Mouse (Mus musculus) Patski (cell line): ENCODE results near the gene Prr15l. TPM values are rescaled to one million over a fixed set of nuclear protein-coding genes. Genes with fewer than 3 reads are reported as not detected.
A peak's percentile ranks its signal among the peaks of the same experiment; 100 is the strongest.

Source experiments
- ATAC-seq: fragments of 100-300 bp; one replicate; pipeline ENCODE4 v1.8.0; 2021
- CTCF ChIA-PET: fragments of 350-600 bp; sonication (Branson Sonifier 250); formaldehyde crosslinking; loops from one replicate; lab custom pipeline; 2022; ENCODE audit warnings: inconsistent platforms; lab: Charles Lee
- POLR2A ChIA-PET: fragments of 350-600 bp; sonication (Branson Sonifier 250); formaldehyde crosslinking; loops from one replicate; lab custom pipeline; 2022; ENCODE audit warnings: antibody characterized with exemption, inconsistent platforms; lab: Charles Lee
- DNase-seq: peaks from one replicate; pipeline ENCODE4 v3.0.0-alpha.2; 2011; ENCODE audit warnings: low read depth, low spot score
- H3K27me3 ChIP-seq: fragments of 371-371 bp; one replicate; pipeline ENCODE4 v1.5.1; 2021
- CTCF ChIP-seq: fragments of 100-300 bp; IDR thresholded peaks from one replicate; pipeline ENCODE4 v1.5.1; 2021
- in situ Hi-C: fragments of 300-500 bp; cut with MboI; formaldehyde crosslinking; loops from 3 replicates; pipeline ENCODE4 v1.11.1; 2018; ENCODE audit warnings: low pct_unique_long_range_greater_than_20kb, mixed read lengths
- polyA plus RNA-seq: library from polyadenylated mRNA; unstranded; gene quantifications from one replicate; pipeline ENCODE4 v1.2.3, GENCODE M21; 2021

The Prr15l gene
- polyA plus RNA-seq, 1 experiment from 2014 or later: 2.1 TPM

GRCm38 (mm10) chr11:96919003-96919402, 8.9 kb upstream of the Prr15l start:
- in situ Hi-C loops: loop anchor here (5.0 kb wide), 1 partner anchor 43 kb away; no protein-coding TSS in a partner anchor
- TF ChIP-seq CTCF: no peak
- ChIA-PET POLR2A (interaction anchor here (1.2 to 2.2 kb wide), 3 partner anchors 11 to 54 kb away, joined by 3 to 6 read pairs (median 4); no protein-coding TSS in a partner anchor), CTCF (interaction anchor here (0.8 to 3.8 kb wide), 5 partner anchors 10 to 110 kb away, joined by 3 to 16 read pairs (median 13); partner anchors contain the start of gene Scrn2)
- ATAC-seq (peak; percentile 41), DNase-seq (no peak)
- H3K27me3 ChIP-seq: no peaks in the 10 kb centered on the region

GRCm38 (mm10) chr11:96924861-96925260, 3.0 kb upstream of the Prr15l start:
- in situ Hi-C loops: loop anchor here (5.0 kb wide), 1 partner anchor 102 kb away; the partner anchor contains the start of gene Scrn2
- no peak for ATAC-seq

GRCm38 (mm10) chr11:96925469-96926148, 2.3 kb upstream of the Prr15l start:
- no peak for ATAC-seq
- POLR2A ChIA-PET: interaction anchor here (0.6 kb wide), 1 partner anchor 82 kb away, joined by 3 read pairs; no protein-coding TSS in a partner anchor
- TF ChIP-seq CTCF: no peak
- CTCF ChIA-PET: interaction anchor here (1.5 kb wide), 1 partner anchor 38 kb away, joined by 4 read pairs; no protein-coding TSS in a partner anchor
- H3K27me3 ChIP-seq: no peaks in the 10 kb centered on the region
- in situ Hi-C loops: loop anchor here (5.0 kb wide), 1 partner anchor 102 kb away; the partner anchor contains the start of gene Scrn2
- no peak for DNase-seq

More at GRCm38 (mm10) chr11:96924861-96925260, 3.0 kb upstream of the Prr15l start:
- no peaks in the 10 kb centered on the region for H3K27me3 ChIP-seq
- POLR2A ChIA-PET: no interaction called here
- CTCF ChIA-PET: no interaction called here
- no peak for DNase-seq
- no peak for TF ChIP-seq CTCF

- in situ Hi-C loops: loop anchor here (5.0 kb wide), 1 partner anchor 101 kb away; the partner anchor contains the start of gene Scrn2
- ATAC-seq: no peak
- POLR2A ChIA-PET: no interaction called here
- DNase-seq: no peak
- no peaks in the 10 kb centered on the region for H3K27me3 ChIP-seq
- CTCF ChIA-PET: interaction anchor here (1.5 to 1.6 kb wide), 2 partner anchors 11 to 37 kb away, joined by 4 to 6 read pairs; no protein-coding TSS in a partner anchor
- no peak for TF ChIP-seq CTCF
Measured at GRCm38 (mm10) chr11:96926587-96926986, 1.3 kb upstream of the Prr15l start.

GRCm38 (mm10) chr11:96928691-96929090, 787 bp downstream of the Prr15l start:
- DNase-seq: no peak
- H3K27me3 ChIP-seq: no peaks in the 10 kb centered on the region
- POLR2A ChIA-PET: interaction anchor here (0.7 kb wide), 1 partner anchor 69 kb away, joined by 3 read pairs; no protein-coding TSS in a partner anchor
- no peak for TF ChIP-seq CTCF
- no peak for ATAC-seq
- CTCF ChIA-PET: interaction anchor here (0.8 to 2.0 kb wide), 5 partner anchors 8 to 93 kb away, joined by 3 to 6 read pairs (median 3); no protein-coding TSS in a partner anchor
- in situ Hi-C loops: loop anchor here (5.0 kb wide), 1 partner anchor 99 kb away; the partner anchor contains the start of gene Scrn2

- TF ChIP-seq CTCF: no peak
- DNase-seq: no peak
- ChIA-PET POLR2A (interaction anchor here (0.7 to 1.6 kb wide), 2 partner anchors 11 to 68 kb away, joined by 3 to 4 read pairs; no protein-coding TSS in a partner anchor), CTCF (interaction anchor here (0.8 to 2.0 kb wide), 7 partner anchors 9 to 92 kb away, joined by 3 to 6 read pairs (median 3); no protein-coding TSS in a partner anchor)
- peak; percentile 58 for ATAC-seq
- in situ Hi-C loops: loop anchor here (5.0 kb wide), 1 partner anchor 98 kb away; the partner anchor contains the start of gene Scrn2
- no peaks in the 10 kb centered on the region for H3K27me3 ChIP-seq
Measured at GRCm38 (mm10) chr11:96929096-96929765, 1.3 kb downstream of the Prr15l start.

GRCm38 (mm10) chr11:96929766-96930331, 1.9 kb downstream of the Prr15l start:
- ATAC-seq (peak; percentile 33), DNase-seq (no peak)
- ChIA-PET POLR2A (interaction anchor here (1.6 kb wide), 1 partner anchor 11 kb away, joined by 4 read pairs; no protein-coding TSS in a partner anchor), CTCF (interaction anchor here (1.1 to 2.0 kb wide), 3 partner anchors 9 to 49 kb away, joined by 3 to 6 read pairs (median 3); no protein-coding TSS in a partner anchor)
- TF ChIP-seq CTCF: no peak
- no peaks in the 10 kb centered on the region for H3K27me3 ChIP-seq
- in situ Hi-C loops: loop anchor here (5.0 kb wide), 1 partner anchor 97 kb away; the partner anchor contains the start of gene Scrn2

- ATAC-seq (no peak), DNase-seq (no peak)
- POLR2A ChIA-PET: interaction anchor here (0.7 kb wide), 1 partner anchor 11 kb away, joined by 3 read pairs; no protein-coding TSS in a partner anchor
- TF ChIP-seq CTCF: no peak
- CTCF ChIA-PET: interaction anchor here (0.6 to 2.5 kb wide), 2 partner anchors 12 to 99 kb away, joined by 3 to 13 read pairs; no protein-coding TSS in a partner anchor
- in situ Hi-C loops: no loop called here
- H3K27me3 ChIP-seq: no peaks in the 10 kb centered on the region
Measured at GRCm38 (mm10) chr11:96931327-96932062, 3.6 kb downstream of the Prr15l start.
